Mouse (Mus musculus) neural tube, embryonic 11.5 days (tissue): Measurements from ENCODE around the gene Mrgprf. TPM values are rescaled to one million over a fixed set of nuclear protein-coding genes. Genes with fewer than 3 reads are reported as not detected.

ENCODE experiments used
- ATAC-seq: fragments of 200-750 bp; cut with Nextera tagmentation; 2 replicates; pipeline ENCODE4 v1.8.0; 2017; ENCODE audit warnings: moderate number of reproducible peaks, mild to moderate bottlenecking, moderate TSS enrichment, moderate library complexity; ENCODE audit not compliant: insufficient read depth, low FRiP score, low TSS enrichment
- DNase-seq: peaks from one replicate; pipeline ENCODE4 v3.0.0-alpha.2; 2015; ENCODE audit warnings: low spot score
- H3K27ac ChIP-seq: fragments of 300-500 bp; sonication (generic); 2 replicates; pipeline ENCODE4 v1.5.1; 2014; ENCODE audit warnings: low read depth, mild to moderate bottlenecking, low read length
- H3K27me3 ChIP-seq: fragments of 300-500 bp; sonication (generic); 2 replicates; pipeline ENCODE4 v1.6.1; 2014; ENCODE audit warnings: mild to moderate bottlenecking, low read length, mixed read lengths; ENCODE audit not compliant: control insufficient read depth, insufficient read depth
- H3K36me3 ChIP-seq: fragments of 300-500 bp; sonication (generic); 2 replicates; pipeline ENCODE4 v1.6.1; 2014; ENCODE audit warnings: mild to moderate bottlenecking, low read length, moderate library complexity, mixed read lengths; ENCODE audit not compliant: control insufficient read depth, insufficient read depth
- H3K4me1 ChIP-seq: fragments of 300-500 bp; sonication (generic); 2 replicates; pipeline ENCODE4 v1.6.1; 2014; ENCODE audit warnings: low read length, mixed read lengths; ENCODE audit not compliant: control insufficient read depth, insufficient read depth
- H3K4me2 ChIP-seq: fragments of 300-500 bp; sonication (generic); 2 replicates; pipeline ENCODE4 v1.6.1; 2014; ENCODE audit warnings: low read depth, mild to moderate bottlenecking, moderate library complexity
- H3K4me3 ChIP-seq: fragments of 300-500 bp; sonication (generic); 2 replicates; pipeline ENCODE4 v1.5.1; 2014; ENCODE audit warnings: low read depth, low read length
- H3K9ac ChIP-seq: fragments of 300-500 bp; sonication (generic); 2 replicates; pipeline ENCODE4 v1.6.1; 2014; ENCODE audit warnings: mild to moderate bottlenecking, low read length
- H3K9me3 ChIP-seq: fragments of 300-500 bp; sonication (generic); 2 replicates; pipeline ENCODE4 v1.6.1; 2016; ENCODE audit warnings: low read length; ENCODE audit not compliant: control insufficient read depth
- WGBS: fragments of 180-500 bp; shearing (Covaris S2); extraction: QIAGEN DNeasy Blood & Tissue Kit; methylation state at CpG from one replicate; pipeline ENCODE4 v1.1.7; 2014; 5-methylcytosine and 5-hydroxymethylcytosine counted together
- polyA plus RNA-seq: library from polyadenylated mRNA; unstranded; fragments of >200 nt; fragmentation: Nextera tagmentation; extraction: Ambion mirVana; gene quantifications from 2 replicates; pipeline ENCODE4 v1.2.1, GENCODE M21; 2014

Gene Mrgprf
- polyA plus RNA-seq, 1 experiment from 2014 or later = not detected

- Histone ChIP-seq H3K4me1 (no peaks in the 10 kb centered on the region), H3K4me3 (no peak overlapping the region), H3K4me2 (no peak overlapping the region), H3K9ac (no peak overlapping the region), H3K36me3 (peaks cover 9% of the 10 kb centered on the region; the same call in 1 of the 2 replicates), H3K27ac (no peak overlapping the region), H3K9me3 (no peaks in the 10 kb centered on the region), H3K27me3 (no peaks in the 10 kb centered on the region)
- ATAC-seq (no peak), DNase-seq (no peak)
- WGBS = 83% methylated on average over 3 of the region's 3 CpGs
These were observed 25.1 kb upstream of the Mrgprf start for GRCm38 (mm10) chr7:145275488-145275887.

GRCm38 (mm10) chr7:145281396-145281795 is 19.2 kb upstream of the Mrgprf start:
- ATAC-seq (no peak), DNase-seq (no peak)
- Histone ChIP-seq H3K27me3 (no peaks in the 10 kb centered on the region), H3K36me3 (peaks cover 7% of the 10 kb centered on the region; the same call in 1 of the 2 replicates), H3K27ac (no peak overlapping the region), H3K9me3 (no peaks in the 10 kb centered on the region), H3K4me1 (peaks cover 7% of the 10 kb centered on the region; the same call in 1 of the 2 replicates), H3K4me3 (no peak overlapping the region), H3K9ac (no peak overlapping the region), H3K4me2 (no peak overlapping the region)
- WGBS = 94% methylated on average over 4 of the region's 4 CpGs

GRCm38 (mm10) chr7:145283041-145283440 is 17.6 kb upstream of the Mrgprf start:
- no peak for ATAC-seq

GRCm38 (mm10) chr7:145283487-145284187 is 17.0 kb upstream of the Mrgprf start, which contains the start of gene Tpcn2:
Gene Tpcn2 (minus strand): TSS chr7:145284011.
- H3K27me3 ChIP-seq = no peaks in the 10 kb centered on the region
- 3% methylated on average over 18 of the region's 18 CpGs for WGBS
- H3K9ac ChIP-seq = peak within 1 kb of the TSS; percentile 53
- peak; percentile 92 for DNase-seq
- peaks cover 7% of the 10 kb centered on the region; the same call in 1 of the 2 replicates for H3K4me1 ChIP-seq
- H3K9me3 ChIP-seq = no peaks in the 10 kb centered on the region
- ATAC-seq = peak; percentile 91
- peaks cover 5% of the 10 kb centered on the region; the same call in 1 of the 2 replicates for H3K36me3 ChIP-seq
- no peak within 1 kb of the TSS for H3K27ac ChIP-seq
- H3K4me3 ChIP-seq = peak within 1 kb of the TSS; percentile 43
- peak within 1 kb of the TSS; percentile 53 for H3K4me2 ChIP-seq

More at GRCm38 (mm10) chr7:145283041-145283440, 17.6 kb upstream of the Mrgprf start:
- Histone ChIP-seq H3K9ac (peak overlapping the region; percentile 53), H3K36me3 (peaks cover 5% of the 10 kb centered on the region; the same call in 1 of the 2 replicates), H3K9me3 (no peaks in the 10 kb centered on the region), H3K27ac (no peak overlapping the region), H3K27me3 (no peaks in the 10 kb centered on the region), H3K4me1 (peaks cover 7% of the 10 kb centered on the region; the same call in 1 of the 2 replicates), H3K4me3 (peak overlapping the region; percentile 43), H3K4me2 (peak overlapping the region; percentile 53)
- 44% methylated on average over 4 of the region's 4 CpGs for WGBS
- no peak for DNase-seq

GRCm38 (mm10) chr7:145284293-145284692 is 16.3 kb upstream of the Mrgprf start:
- no peak overlapping the region for H3K9ac ChIP-seq
- no peaks in the 10 kb centered on the region for H3K27me3 ChIP-seq
- peak overlapping the region; percentile 53; the same call in 1 of the 2 replicates for H3K4me2 ChIP-seq
- 76% methylated on average over 3 of the region's 3 CpGs for WGBS
- H3K4me3 ChIP-seq = no peak overlapping the region
- H3K4me1 ChIP-seq = peaks cover 7% of the 10 kb centered on the region; the same call in 1 of the 2 replicates
- DNase-seq (no peak), ATAC-seq (no peak)
- H3K9me3 ChIP-seq = no peaks in the 10 kb centered on the region
- H3K36me3 ChIP-seq = peaks cover 2% of the 10 kb centered on the region; the same call in 1 of the 2 replicates
- no peak overlapping the region for H3K27ac ChIP-seq

- no peak for ATAC-seq
- WGBS = 78% methylated on average over 4 of the region's 4 CpGs
These were observed 15.2 kb upstream of the Mrgprf start for GRCm38 (mm10) chr7:145285476-145285875.

GRCm38 (mm10) chr7:145287410-145287809 is 13.2 kb upstream of the Mrgprf start:
- 86% methylated on average over 6 of the region's 6 CpGs for WGBS
- Histone ChIP-seq H3K4me3 (no peak overlapping the region), H3K4me2 (no peak overlapping the region), H3K9ac (no peak overlapping the region), H3K4me1 (peaks cover 7% of the 10 kb centered on the region; the same call in 1 of the 2 replicates), H3K36me3 (no peaks in the 10 kb centered on the region), H3K27me3 (no peaks in the 10 kb centered on the region), H3K9me3 (no peaks in the 10 kb centered on the region), H3K27ac (no peak overlapping the region)
- no peak for DNase-seq
- ATAC-seq = no peak

More at GRCm38 (mm10) chr7:145285476-145285875, 15.2 kb upstream of the Mrgprf start:
- H3K4me3 ChIP-seq = no peak overlapping the region
- no peaks in the 10 kb centered on the region for H3K9me3 ChIP-seq
- DNase-seq = no peak
- H3K27ac ChIP-seq = no peak overlapping the region
- no peaks in the 10 kb centered on the region for H3K36me3 ChIP-seq
- no peak overlapping the region for H3K9ac ChIP-seq
- peaks cover 7% of the 10 kb centered on the region; the same call in 1 of the 2 replicates for H3K4me1 ChIP-seq
- no peak overlapping the region for H3K4me2 ChIP-seq
- H3K27me3 ChIP-seq = no peaks in the 10 kb centered on the region

- Histone ChIP-seq H3K4me2 (no peak overlapping the region), H3K4me1 (no peaks in the 10 kb centered on the region), H3K4me3 (no peak overlapping the region), H3K36me3 (no peaks in the 10 kb centered on the region), H3K9me3 (no peaks in the 10 kb centered on the region), H3K9ac (no peak overlapping the region), H3K27ac (no peak overlapping the region), H3K27me3 (no peaks in the 10 kb centered on the region)
- DNase-seq (peak; percentile 56), ATAC-seq (no peak)
- WGBS = 23% methylated on average over 5 of the region's 5 CpGs
These were observed 11.3 kb upstream of the Mrgprf start for GRCm38 (mm10) chr7:145289302-145289701.

- no peak overlapping the region for H3K9ac ChIP-seq
- WGBS = 91% methylated on average over 2 of the region's 2 CpGs
- no peaks in the 10 kb centered on the region for H3K36me3 ChIP-seq
- ATAC-seq = no peak
- DNase-seq = no peak
- H3K4me2 ChIP-seq = no peak overlapping the region
- no peaks in the 10 kb centered on the region for H3K4me1 ChIP-seq
- no peak overlapping the region for H3K27ac ChIP-seq
- no peaks in the 10 kb centered on the region for H3K27me3 ChIP-seq
- H3K9me3 ChIP-seq = no peaks in the 10 kb centered on the region
- H3K4me3 ChIP-seq = no peak overlapping the region
These were observed 8.8 kb upstream of the Mrgprf start for GRCm38 (mm10) chr7:145291847-145292246.
